Mouse (Mus musculus) E14TG2a.4 (cell line): ENCODE measurements around the gene Mrps33.

Experiments used
- H3K27me3 ChIP-seq: 2 replicates; pipeline ENCODE4 v1.6.1; 2014; ENCODE audit warnings: low read length, control low read depth; ENCODE audit not compliant: insufficient read depth
- H3K36me3 ChIP-seq: 2 replicates; pipeline ENCODE4 v1.6.1; 2014; ENCODE audit warnings: low read length, control low read depth; ENCODE audit not compliant: insufficient read depth
- H3K4me1 ChIP-seq: replicated peaks from 2 replicates; pipeline ENCODE4 v1.6.1; 2014; ENCODE audit warnings: low read depth, low read length, control low read depth
- H3K4me3 ChIP-seq: replicated peaks from 2 replicates; pipeline ENCODE4 v1.5.1; 2014; ENCODE audit warnings: mild to moderate bottlenecking, low read length
- H3K9me3 ChIP-seq: 2 replicates; pipeline ENCODE4 v1.6.1; 2014; ENCODE audit warnings: low read length, control low read depth
- CTCF ChIP-seq: conservative IDR thresholded peaks from 2 replicates; pipeline ENCODE4 v1.5.1; 2014; ENCODE audit warnings: low read length
- NANOG ChIP-seq: IDR thresholded peaks from 2 replicates; pipeline ENCODE4 v1.6.1; 2014; ENCODE audit warnings: borderline replicate concordance, low read length, mixed read lengths
- POU5F1 ChIP-seq: IDR thresholded peaks from 2 replicates; pipeline ENCODE4 v1.6.1; 2014; ENCODE audit warnings: low read length, borderline replicate concordance

Gene Mrps33

GRCm38 (mm10) chr6:39807050-39807560 lies 3.7 kb downstream of the Mrps33 start:
- Histone ChIP-seq H3K4me1 (peaks cover 11% of the 10 kb centered on the region), H3K4me3 (no peak overlapping the region), H3K36me3 (peaks cover 12% of the 10 kb centered on the region; the same call in 1 of the 2 replicates), H3K9me3 (no peaks in the 10 kb centered on the region), H3K27me3 (no peaks in the 10 kb centered on the region; the same call in 1 of the 2 replicates)
- TF ChIP-seq POU5F1, result no peak
- TF ChIP-seq CTCF, result no peak
- no peak for TF ChIP-seq NANOG

GRCm38 (mm10) chr6:39806336-39806735 lies 4.5 kb downstream of the Mrps33 start:
- Histone ChIP-seq H3K9me3 (no peaks in the 10 kb centered on the region), H3K4me1 (peaks cover 11% of the 10 kb centered on the region), H3K36me3 (peaks cover 15% of the 10 kb centered on the region), H3K27me3 (no peaks in the 10 kb centered on the region; the same call in 1 of the 2 replicates), H3K4me3 (no peak overlapping the region)
- TF ChIP-seq CTCF (no peak), POU5F1 (no peak), NANOG (no peak)

- peaks cover 7% of the 10 kb centered on the region for H3K4me1 ChIP-seq
- TF ChIP-seq NANOG (no peak), CTCF (no peak)
- no peaks in the 10 kb centered on the region for H3K9me3 ChIP-seq
- peaks cover 18% of the 10 kb centered on the region for H3K36me3 ChIP-seq
- H3K4me3 ChIP-seq, result no peak overlapping the region
- no peaks in the 10 kb centered on the region for H3K27me3 ChIP-seq
These were observed 4.9 kb downstream of the Mrps33 start for GRCm38 (mm10) chr6:39805916-39806315.

- H3K4me3 ChIP-seq, result no peak overlapping the region
- H3K9me3 ChIP-seq, result no peaks in the 10 kb centered on the region
- peaks cover 18% of the 10 kb centered on the region for H3K36me3 ChIP-seq
- H3K4me1 ChIP-seq, result no peaks in the 10 kb centered on the region
- TF ChIP-seq NANOG (no peak), CTCF (no peak), POU5F1 (no peak)
- H3K27me3 ChIP-seq, result peaks cover 5% of the 10 kb centered on the region; the same call in 1 of the 2 replicates
These were observed 9.8 kb downstream of the Mrps33 start for GRCm38 (mm10) chr6:39800977-39801376.

- TF ChIP-seq CTCF (no peak), NANOG (no peak), POU5F1 (no peak)
- Histone ChIP-seq H3K4me1 (no peaks in the 10 kb centered on the region), H3K9me3 (no peaks in the 10 kb centered on the region), H3K36me3 (peaks cover 6% of the 10 kb centered on the region; the same call in 1 of the 2 replicates), H3K27me3 (peaks cover 5% of the 10 kb centered on the region; the same call in 1 of the 2 replicates), H3K4me3 (no peak overlapping the region)
These were observed 13.7 kb downstream of the Mrps33 start for GRCm38 (mm10) chr6:39797076-39797475.

GRCm38 (mm10) chr6:39796150-39796549 lies 14.6 kb downstream of the Mrps33 start:
- H3K4me3 ChIP-seq, result no peak overlapping the region
- peaks cover 5% of the 10 kb centered on the region; the same call in 1 of the 2 replicates for H3K27me3 ChIP-seq
- TF ChIP-seq CTCF, result no peak
- TF ChIP-seq NANOG, result no peak
- TF ChIP-seq POU5F1, result no peak
- H3K9me3 ChIP-seq, result no peaks in the 10 kb centered on the region
- H3K36me3 ChIP-seq, result peaks cover under 1% of the 10 kb centered on the region; the same call in 1 of the 2 replicates
- no peaks in the 10 kb centered on the region for H3K4me1 ChIP-seq

GRCm38 (mm10) chr6:39791806-39792205 lies 19.0 kb downstream of the Mrps33 start:
- H3K27me3 ChIP-seq, result peaks cover 5% of the 10 kb centered on the region; the same call in 1 of the 2 replicates
- H3K4me1 ChIP-seq, result peaks cover 10% of the 10 kb centered on the region
- no peaks in the 10 kb centered on the region for H3K9me3 ChIP-seq
- H3K36me3 ChIP-seq, result no peaks in the 10 kb centered on the region
- TF ChIP-seq NANOG, result no peak
- no peak for TF ChIP-seq CTCF
- TF ChIP-seq POU5F1, result no peak
- no peak overlapping the region for H3K4me3 ChIP-seq

GRCm38 (mm10) chr6:39788408-39788807 lies 22.4 kb downstream of the Mrps33 start:
- H3K27me3 ChIP-seq, result no peaks in the 10 kb centered on the region
- no peaks in the 10 kb centered on the region for H3K9me3 ChIP-seq
- no peak for TF ChIP-seq CTCF
- TF ChIP-seq POU5F1, result no peak
- no peak for TF ChIP-seq NANOG
- H3K4me3 ChIP-seq, result no peak overlapping the region
- H3K4me1 ChIP-seq, result peaks cover 10% of the 10 kb centered on the region
- H3K36me3 ChIP-seq, result no peaks in the 10 kb centered on the region

- Histone ChIP-seq H3K4me1 (peaks cover 10% of the 10 kb centered on the region), H3K27me3 (no peaks in the 10 kb centered on the region), H3K9me3 (no peaks in the 10 kb centered on the region), H3K4me3 (0 out of 2 replicates have a peak overlapping the region, but pooled peaks have one; percentile 1), H3K36me3 (no peaks in the 10 kb centered on the region)
- TF ChIP-seq NANOG (no peak), CTCF (no peak), POU5F1 (no peak)
These were observed 23.0 kb downstream of the Mrps33 start for GRCm38 (mm10) chr6:39787783-39788182.

- no peaks in the 10 kb centered on the region for H3K27me3 ChIP-seq
- H3K4me1 ChIP-seq, result peaks cover 24% of the 10 kb centered on the region
- H3K9me3 ChIP-seq, result no peaks in the 10 kb centered on the region
- no peaks in the 10 kb centered on the region for H3K36me3 ChIP-seq
- TF ChIP-seq NANOG (no peak), POU5F1 (no peak), CTCF (no peak)
- no peak overlapping the region for H3K4me3 ChIP-seq
These were observed 24.8 kb downstream of the Mrps33 start for GRCm38 (mm10) chr6:39785944-39786343.
